Mouse (Mus musculus) midbrain, embryonic 10.5 days (tissue): ENCODE data around the gene Ptprd. TPM values are rescaled to one million over a fixed set of nuclear protein-coding genes. Genes with fewer than 3 reads are reported as not detected.
A peak's percentile ranks its signal among the peaks of the same experiment; 100 is the strongest.

ENCODE experiments used
- DNase-seq: peaks from one replicate; pipeline ENCODE4 v3.0.0-alpha.2; 2017; ENCODE audit warnings: low spot score
- H3K27ac ChIP-seq: fragments of 300-500 bp; sonication (generic); replicated peaks from 2 replicates; pipeline ENCODE4 v1.5.1; 2016; ENCODE audit warnings: mild to moderate bottlenecking
- H3K27me3 ChIP-seq: fragments of 300-500 bp; sonication (generic); 2 replicates; pipeline ENCODE4 v1.6.1; 2016; ENCODE audit warnings: low read depth, mild to moderate bottlenecking; ENCODE audit not compliant: poor library complexity, severe bottlenecking
- H3K36me3 ChIP-seq: fragments of 300-500 bp; sonication (generic); 2 replicates; pipeline ENCODE4 v1.6.1; 2016; ENCODE audit warnings: mild to moderate bottlenecking, moderate library complexity
- H3K4me1 ChIP-seq: fragments of 300-500 bp; sonication (generic); 2 replicates; pipeline ENCODE4 v1.6.1; 2016
- H3K4me3 ChIP-seq: fragments of 300-500 bp; sonication (generic); 2 replicates; pipeline ENCODE4 v1.5.1; 2016; ENCODE audit warnings: mild to moderate bottlenecking, moderate library complexity
- H3K9me3 ChIP-seq: fragments of 300-500 bp; sonication (generic); replicated peaks from 2 replicates; pipeline ENCODE4 v1.6.1; 2016; ENCODE audit warnings: mild to moderate bottlenecking
- WGBS: fragments of 180-500 bp; shearing (Covaris S2); methylation state at CpG from one replicate; pipeline ENCODE4 v1.1.7; 2016; 5-methylcytosine and 5-hydroxymethylcytosine counted together
- polyA plus RNA-seq: library from polyadenylated mRNA; unstranded; fragments of >200 nt; fragmentation: Nextera tagmentation; extraction: Ambion mirVana; gene quantifications from 2 replicates; pipeline ENCODE4 v1.2.1, GENCODE M21; 2016

Gene Ptprd
- polyA plus RNA-seq, 1 experiment from 2014 or later: 9.6 TPM

DNA sequence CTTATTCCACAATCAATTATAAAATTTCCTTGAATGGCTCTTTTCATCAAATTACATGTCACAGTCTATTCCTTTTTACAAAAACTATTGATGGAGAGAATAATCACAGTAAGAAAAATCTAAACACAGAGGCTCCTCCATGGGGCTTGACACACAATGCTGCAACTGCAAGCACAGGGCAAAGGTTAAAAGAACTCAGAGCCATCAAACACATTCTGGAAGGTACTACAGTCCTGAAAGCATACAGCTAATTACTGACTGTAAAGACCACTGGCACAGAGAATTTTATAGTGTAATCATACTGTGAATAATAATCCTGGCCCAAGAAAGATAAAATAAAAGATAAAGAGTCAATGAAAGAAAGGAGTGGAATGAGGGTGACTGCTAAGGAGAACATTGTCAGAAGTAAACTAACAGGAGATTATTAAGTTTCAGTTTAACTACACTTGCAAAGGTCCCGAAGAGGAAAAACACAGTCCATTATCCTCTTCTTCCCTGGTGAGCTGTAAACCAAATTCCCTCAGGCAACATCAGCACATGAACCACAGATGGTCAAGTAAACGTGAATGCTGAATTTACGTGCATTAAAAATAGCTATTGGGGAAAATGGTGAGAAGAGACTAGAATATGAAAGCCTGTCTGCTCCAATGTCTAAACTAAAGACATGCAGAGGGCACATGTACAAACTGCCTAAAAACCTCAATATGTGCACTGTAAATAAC lies 1861.4 kb downstream of the Ptprd start:
- H3K4me3 ChIP-seq: no peak overlapping the region
- H3K9me3 ChIP-seq: no peaks in the 10 kb centered on the region; the same call in 1 of the 2 replicates
- H3K27me3 ChIP-seq: no peaks in the 10 kb centered on the region
- no peak for DNase-seq
- WGBS: 67% methylated on average over 3 of the region's 3 CpGs
- H3K36me3 ChIP-seq: no peaks in the 10 kb centered on the region
- H3K4me1 ChIP-seq: 0 out of 2 replicates have a peak, but pooled peaks cover 6% of the 10 kb centered on the region
- H3K27ac ChIP-seq: no peak overlapping the region

- H3K36me3 ChIP-seq: no peaks in the 10 kb centered on the region
- H3K9me3 ChIP-seq: no peaks in the 10 kb centered on the region
- H3K4me1 ChIP-seq: no peaks in the 10 kb centered on the region
- no peaks in the 10 kb centered on the region for H3K27me3 ChIP-seq
- DNase-seq: no peak
- H3K27ac ChIP-seq: no peak overlapping the region
- 80% methylated on average over 3 of the region's 3 CpGs for WGBS
- no peak overlapping the region for H3K4me3 ChIP-seq
Observed at GRCm38 (mm10) chr4:76344059-76344458, 1867.7 kb downstream of the Ptprd start.

DNA sequence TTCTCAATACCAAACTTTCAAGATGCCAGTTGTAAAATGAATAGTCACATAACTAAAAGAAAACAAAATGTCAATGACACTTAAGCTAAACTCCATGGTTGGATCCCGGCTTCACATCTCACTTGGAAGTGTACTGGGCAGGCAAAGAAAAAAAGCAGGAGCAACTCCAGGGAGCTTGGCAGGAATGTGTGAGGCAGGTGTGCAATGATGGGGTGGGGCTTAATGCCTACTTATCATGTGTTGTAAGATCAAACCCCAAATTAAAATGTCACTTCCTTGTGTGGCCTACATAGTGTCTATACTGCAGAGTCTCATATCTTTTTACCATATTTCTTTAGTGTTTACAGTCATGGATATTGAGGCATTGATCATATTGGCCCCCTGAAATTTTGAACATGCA lies 1873.8 kb downstream of the Ptprd start:
- Histone ChIP-seq H3K4me3 (no peak overlapping the region), H3K27ac (no peak overlapping the region), H3K27me3 (no peaks in the 10 kb centered on the region), H3K4me1 (0 out of 2 replicates have a peak, but pooled peaks cover 4% of the 10 kb centered on the region), H3K9me3 (no peaks in the 10 kb centered on the region), H3K36me3 (no peaks in the 10 kb centered on the region)
- no peak for DNase-seq
- 81% methylated on average over 1 of the region's 1 CpGs for WGBS

- H3K4me3 ChIP-seq: peak overlapping the region; percentile 11; the same call in 1 of the 2 replicates
- H3K36me3 ChIP-seq: no peaks in the 10 kb centered on the region
- DNase-seq: peak; percentile 58
- peak overlapping the region; percentile 57; the same call in 1 of the 2 replicates for H3K27ac ChIP-seq
- H3K9me3 ChIP-seq: no peaks in the 10 kb centered on the region
- H3K27me3 ChIP-seq: no peaks in the 10 kb centered on the region
- H3K4me1 ChIP-seq: peaks cover 27% of the 10 kb centered on the region
- 25% methylated on average over 11 of the region's 11 CpGs for WGBS
Observed at GRCm38 (mm10) chr4:76327346-76327745, 1884.4 kb downstream of the Ptprd start.

DNA sequence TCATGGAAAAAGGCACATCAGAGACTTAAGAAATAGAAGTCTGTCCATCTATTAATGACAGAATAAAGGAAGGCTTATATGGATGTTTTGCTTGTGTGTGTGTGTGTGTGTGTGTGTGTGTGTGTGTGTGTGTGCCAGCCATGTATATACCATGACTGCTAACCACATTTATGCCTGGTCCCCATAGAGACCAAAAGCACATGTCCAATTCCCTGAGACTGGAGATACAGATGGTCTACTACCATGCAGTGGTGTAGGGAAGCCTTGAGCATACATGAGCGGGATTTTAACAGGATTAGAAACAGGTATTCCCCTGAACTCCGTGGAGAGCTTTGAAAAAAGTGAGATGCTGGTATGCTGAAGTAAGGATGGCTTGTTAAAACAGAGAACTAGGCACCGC lies 1886.1 kb downstream of the Ptprd start:
- H3K36me3 ChIP-seq: no peaks in the 10 kb centered on the region
- H3K27ac ChIP-seq: no peak overlapping the region
- WGBS: 83% methylated on average over 3 of the region's 3 CpGs
- no peaks in the 10 kb centered on the region for H3K27me3 ChIP-seq
- no peaks in the 10 kb centered on the region for H3K9me3 ChIP-seq
- H3K4me1 ChIP-seq: peaks cover 27% of the 10 kb centered on the region
- H3K4me3 ChIP-seq: no peak overlapping the region
- no peak for DNase-seq

- Histone ChIP-seq H3K36me3 (no peaks in the 10 kb centered on the region), H3K27me3 (no peaks in the 10 kb centered on the region), H3K4me3 (no peak overlapping the region), H3K27ac (no peak overlapping the region), H3K9me3 (no peaks in the 10 kb centered on the region), H3K4me1 (peaks cover 27% of the 10 kb centered on the region)
- 91% methylated on average over 10 of the region's 10 CpGs for WGBS
- no peak for DNase-seq
Observed at GRCm38 (mm10) chr4:76324928-76325327, 1886.8 kb downstream of the Ptprd start.

GRCm38 (mm10) chr4:76324509-76324908 lies 1887.3 kb downstream of the Ptprd start:
- 83% methylated on average over 5 of the region's 5 CpGs for WGBS
- no peak for DNase-seq
- no peaks in the 10 kb centered on the region for H3K36me3 ChIP-seq
- no peak overlapping the region for H3K27ac ChIP-seq
- H3K9me3 ChIP-seq: no peaks in the 10 kb centered on the region
- H3K27me3 ChIP-seq: no peaks in the 10 kb centered on the region
- peaks cover 27% of the 10 kb centered on the region for H3K4me1 ChIP-seq
- no peak overlapping the region for H3K4me3 ChIP-seq

- no peak overlapping the region for H3K27ac ChIP-seq
- no peak for DNase-seq
- H3K4me1 ChIP-seq: peaks cover 7% of the 10 kb centered on the region; the same call in 1 of the 2 replicates
- H3K36me3 ChIP-seq: 0 out of 2 replicates have a peak, but pooled peaks cover 2% of the 10 kb centered on the region
- WGBS: 84% methylated on average over 4 of the region's 4 CpGs
- no peaks in the 10 kb centered on the region for H3K9me3 ChIP-seq
- H3K4me3 ChIP-seq: no peak overlapping the region
- H3K27me3 ChIP-seq: no peaks in the 10 kb centered on the region
Observed at GRCm38 (mm10) chr4:76319874-76320273, 1891.9 kb downstream of the Ptprd start.

DNA sequence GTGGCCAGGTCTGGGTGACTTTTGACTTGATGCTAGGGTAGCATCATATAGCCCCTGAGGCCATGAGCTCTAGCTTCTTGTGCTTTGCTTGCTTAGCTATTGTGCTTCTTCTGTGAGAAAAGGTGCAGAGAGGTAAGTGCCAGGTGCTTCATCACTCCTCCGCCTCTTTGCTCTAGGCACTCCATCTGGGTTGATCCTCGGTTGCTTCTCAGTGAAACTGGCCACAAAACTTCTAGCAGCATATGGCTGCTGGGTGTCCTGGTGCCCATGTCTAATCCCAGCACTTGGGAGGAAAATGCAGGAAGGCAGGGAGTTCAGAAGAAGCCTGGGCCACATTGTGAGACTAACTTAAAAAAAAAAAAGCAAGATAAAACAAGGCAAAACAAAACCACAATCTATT lies 1895.8 kb downstream of the Ptprd start:
- no peaks in the 10 kb centered on the region for H3K9me3 ChIP-seq
- H3K27me3 ChIP-seq: no peaks in the 10 kb centered on the region
- 92% methylated on average over 2 of the region's 2 CpGs for WGBS
- 0 out of 2 replicates have a peak, but pooled peaks cover 2% of the 10 kb centered on the region for H3K36me3 ChIP-seq
- H3K4me3 ChIP-seq: no peak overlapping the region
- H3K27ac ChIP-seq: no peak overlapping the region
- H3K4me1 ChIP-seq: 0 out of 2 replicates have a peak, but pooled peaks cover 5% of the 10 kb centered on the region
- DNase-seq: no peak

DNA sequence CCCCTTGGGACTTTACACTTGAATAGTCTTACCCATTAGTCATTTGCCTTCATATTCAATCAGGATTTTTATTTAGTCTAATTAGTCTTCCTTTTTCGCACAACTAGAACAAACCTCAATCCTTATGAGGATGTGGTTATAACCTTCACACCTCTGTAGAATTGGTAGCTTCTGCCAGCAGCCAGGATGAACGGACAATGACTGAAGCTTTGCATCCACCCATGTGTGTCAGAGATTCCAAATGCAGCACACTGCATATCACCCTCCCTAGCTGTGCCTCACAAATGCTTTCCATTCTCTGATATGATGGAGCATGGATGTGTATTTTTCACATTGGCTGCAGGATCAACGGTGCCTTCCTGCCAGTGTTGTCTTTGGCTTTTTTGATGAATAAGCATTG lies 1898.0 kb downstream of the Ptprd start:
- no peak overlapping the region for H3K4me3 ChIP-seq
- DNase-seq: no peak
- 0 out of 2 replicates have a peak, but pooled peaks cover 2% of the 10 kb centered on the region for H3K36me3 ChIP-seq
- 0 out of 2 replicates have a peak, but pooled peaks cover 5% of the 10 kb centered on the region for H3K4me1 ChIP-seq
- no peaks in the 10 kb centered on the region for H3K9me3 ChIP-seq
- no peaks in the 10 kb centered on the region for H3K27me3 ChIP-seq
- 75% methylated on average over 3 of the region's 3 CpGs for WGBS
- no peak overlapping the region for H3K27ac ChIP-seq

GRCm38 (mm10) chr4:76312593-76312992 lies 1899.2 kb downstream of the Ptprd start:
- no peak overlapping the region for H3K4me3 ChIP-seq
- DNase-seq: no peak
- 0 out of 2 replicates have a peak, but pooled peaks cover 5% of the 10 kb centered on the region for H3K4me1 ChIP-seq
- no peaks in the 10 kb centered on the region for H3K27me3 ChIP-seq
- H3K9me3 ChIP-seq: no peaks in the 10 kb centered on the region
- H3K36me3 ChIP-seq: 0 out of 2 replicates have a peak, but pooled peaks cover 2% of the 10 kb centered on the region
- H3K27ac ChIP-seq: no peak overlapping the region
- WGBS: 93% methylated on average over 3 of the region's 3 CpGs

DNA sequence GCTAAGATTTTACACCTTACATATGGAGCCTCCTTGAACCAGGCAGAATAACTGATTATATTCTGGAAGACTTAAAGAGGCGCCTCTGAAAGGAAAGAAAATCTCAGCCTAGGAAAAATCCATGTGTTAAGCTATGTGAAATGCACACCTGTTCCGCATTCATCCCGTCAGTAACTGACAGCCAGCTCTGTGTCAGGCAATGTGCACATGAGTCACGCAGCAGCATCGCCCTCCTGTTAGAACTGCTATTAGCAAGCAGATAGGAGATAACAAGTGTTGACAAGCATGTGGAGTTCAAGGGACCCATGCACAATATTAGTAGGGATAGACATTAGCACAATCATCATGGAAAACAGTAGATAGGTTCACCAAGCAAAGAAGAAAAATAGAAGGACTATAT lies 1905.8 kb downstream of the Ptprd start:
- WGBS: 93% methylated on average over 5 of the region's 5 CpGs
- H3K4me1 ChIP-seq: no peaks in the 10 kb centered on the region
- no peak overlapping the region for H3K4me3 ChIP-seq
- H3K9me3 ChIP-seq: no peaks in the 10 kb centered on the region
- no peaks in the 10 kb centered on the region for H3K36me3 ChIP-seq
- H3K27me3 ChIP-seq: no peaks in the 10 kb centered on the region
- H3K27ac ChIP-seq: no peak overlapping the region
- DNase-seq: no peak

DNA sequence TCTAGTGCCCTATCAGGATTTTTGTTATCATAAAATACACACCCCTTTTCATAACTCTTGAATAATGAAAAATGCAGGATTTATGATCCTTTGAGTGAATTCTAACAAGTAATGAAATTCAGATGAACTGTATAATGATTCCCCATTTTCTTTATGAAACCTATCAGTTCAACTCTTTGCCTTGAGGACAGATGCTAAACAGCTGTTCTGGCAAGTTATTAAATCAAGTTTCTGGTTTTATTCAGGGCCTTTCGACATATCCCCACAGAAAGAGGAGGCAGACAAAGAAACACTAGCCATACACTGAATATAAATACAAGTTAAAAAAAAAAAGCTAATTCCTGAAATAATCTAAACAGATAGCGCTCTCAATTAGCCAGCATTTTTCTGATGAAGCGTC lies 1914.4 kb downstream of the Ptprd start:
- no peaks in the 10 kb centered on the region for H3K36me3 ChIP-seq
- peaks cover 6% of the 10 kb centered on the region; the same call in 1 of the 2 replicates for H3K4me1 ChIP-seq
- no peaks in the 10 kb centered on the region for H3K27me3 ChIP-seq
- H3K27ac ChIP-seq: no peak overlapping the region
- H3K9me3 ChIP-seq: no peaks in the 10 kb centered on the region
- 87% methylated on average over 3 of the region's 3 CpGs for WGBS
- no peak overlapping the region for H3K4me3 ChIP-seq
- no peak for DNase-seq
